Mouse (Mus musculus) intestine, postnatal 0 days (tissue): Measurements from ENCODE around the gene Srpk2. TPM values are rescaled to one million over a fixed set of nuclear protein-coding genes. Genes with fewer than 3 reads are reported as not detected.

Experiments
- ATAC-seq: fragments of 200-750 bp; cut with Nextera tagmentation; 2 replicates; pipeline ENCODE4 v1.8.0; 2017; ENCODE audit warnings: mild to moderate bottlenecking, moderate TSS enrichment, moderate library complexity
- H3K27ac ChIP-seq: fragments of 300-500 bp; sonication (generic); 2 replicates; pipeline ENCODE4 v1.5.1; 2014; ENCODE audit warnings: mild to moderate bottlenecking, low read depth, low read length, moderate library complexity
- H3K27me3 ChIP-seq: fragments of 300-500 bp; sonication (generic); replicated peaks from 2 replicates; pipeline ENCODE4 v1.6.1; 2014; ENCODE audit warnings: low read length, mixed read lengths; ENCODE audit not compliant: control insufficient read depth, insufficient read depth
- H3K36me3 ChIP-seq: fragments of 300-500 bp; sonication (generic); 2 replicates; pipeline ENCODE4 v1.6.1; 2014; ENCODE audit warnings: mild to moderate bottlenecking, moderate library complexity; ENCODE audit not compliant: control insufficient read depth, insufficient read depth
- H3K4me1 ChIP-seq: fragments of 300-500 bp; sonication (generic); replicated peaks from 2 replicates; pipeline ENCODE4 v1.6.1; 2014; ENCODE audit warnings: antibody characterized with exemption, low read length, mixed read lengths; ENCODE audit not compliant: control insufficient read depth, insufficient read depth
- H3K4me2 ChIP-seq: fragments of 300-500 bp; sonication (generic); replicated peaks from 2 replicates; pipeline ENCODE4 v1.6.1; 2014; ENCODE audit warnings: low read depth, mild to moderate bottlenecking, moderate library complexity
- H3K4me3 ChIP-seq: fragments of 300-500 bp; sonication (generic); 2 replicates; pipeline ENCODE4 v1.5.1; 2014; ENCODE audit warnings: low read depth, low read length
- H3K9ac ChIP-seq: fragments of 300-500 bp; sonication (generic); 2 replicates; pipeline ENCODE4 v1.6.1; 2014; ENCODE audit warnings: mild to moderate bottlenecking, low read depth, low read length
- H3K9me3 ChIP-seq: fragments of 300-500 bp; sonication (generic); 2 replicates; pipeline ENCODE4 v1.6.1; 2016; ENCODE audit warnings: mixed run types; ENCODE audit not compliant: control insufficient read depth
- CTCF ChIP-seq: sonication (generic); IDR thresholded peaks from 2 replicates; pipeline ENCODE4 v1.5.1; 2016; ENCODE audit warnings: low read depth, mild to moderate bottlenecking, control low read depth, antibody characterized with exemption, moderate library complexity
- WGBS: fragments of 180-500 bp; shearing (Covaris S2); extraction: QIAGEN DNeasy Blood & Tissue Kit; methylation state at CpG from one replicate; pipeline ENCODE4 v1.1.7; 2014; 5-methylcytosine and 5-hydroxymethylcytosine counted together
- polyA plus RNA-seq: library from polyadenylated mRNA; unstranded; fragments of >200 nt; fragmentation: Nextera tagmentation; extraction: Ambion mirVana; gene quantifications from 2 replicates; pipeline ENCODE4 v1.2.1, GENCODE M21; 2015

Gene Srpk2
- 21.3 and 28.5 TPM in 2 replicates for polyA plus RNA-seq

DNA sequence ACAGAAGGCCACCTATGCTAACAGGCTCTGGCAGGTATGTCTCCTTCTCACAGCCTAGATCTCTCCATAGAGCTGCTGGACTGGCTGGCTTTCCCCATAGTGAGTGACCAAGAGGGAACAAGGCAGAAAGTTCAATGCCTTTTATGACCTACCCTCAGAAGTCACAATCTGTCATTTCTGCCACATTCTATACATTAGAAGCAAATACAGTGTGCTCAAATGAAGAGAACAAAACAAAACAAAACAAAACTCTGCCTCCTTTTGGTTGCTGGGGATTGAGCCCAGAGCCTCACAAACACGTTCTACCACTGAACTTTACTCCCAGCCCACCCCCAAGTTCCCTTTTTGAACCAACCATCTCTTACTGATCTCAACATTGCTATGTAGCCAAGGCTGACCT is at the start of gene Srpk2:
Srpk2 (minus strand) TSS at position 101 of the 400 bp plus-strand sequence.
- ATAC-seq = no peak
- no peak for TF ChIP-seq CTCF
- H3K9me3 ChIP-seq = no peaks in the 10 kb centered on the region
- H3K4me2 ChIP-seq = no peak within 1 kb of the TSS
- no peaks in the 10 kb centered on the region for H3K36me3 ChIP-seq
- H3K4me1 ChIP-seq = no peaks in the 10 kb centered on the region
- H3K4me3 ChIP-seq = no peak within 1 kb of the TSS
- H3K27me3 ChIP-seq = no peaks in the 10 kb centered on the region
- H3K27ac ChIP-seq = no peak within 1 kb of the TSS
- no peak within 1 kb of the TSS for H3K9ac ChIP-seq
- 71% methylated on average over 1 of the region's 1 CpGs for WGBS

DNA sequence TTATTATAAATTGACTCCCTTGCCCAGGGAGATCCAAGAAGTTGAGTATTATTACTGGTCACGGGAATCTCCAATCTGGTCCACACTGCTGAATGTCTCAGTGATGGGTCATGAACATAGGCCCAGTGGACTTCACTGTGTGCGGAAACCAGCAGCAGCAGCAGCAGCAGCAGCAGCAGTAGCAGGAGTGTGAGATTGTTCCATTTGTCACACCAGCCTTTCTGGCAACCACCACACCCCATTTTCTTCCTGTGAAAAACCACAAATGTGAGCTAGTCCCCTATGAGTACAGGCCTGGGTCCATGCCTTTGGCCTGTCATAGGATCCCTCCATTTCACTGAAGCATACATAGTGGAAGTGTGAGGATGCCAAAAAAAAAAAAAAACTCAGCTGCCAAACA is 37.5 kb upstream of the Srpk2 start:
- H3K9ac ChIP-seq = no peak overlapping the region
- H3K4me2 ChIP-seq = no peak overlapping the region
- H3K4me3 ChIP-seq = no peak overlapping the region
- TF ChIP-seq CTCF = no peak
- no peaks in the 10 kb centered on the region for H3K4me1 ChIP-seq
- ATAC-seq = no peak
- WGBS = 91% methylated on average over 2 of the region's 2 CpGs
- H3K27me3 ChIP-seq = no peaks in the 10 kb centered on the region
- no peaks in the 10 kb centered on the region for H3K9me3 ChIP-seq
- no peak overlapping the region for H3K27ac ChIP-seq
- no peaks in the 10 kb centered on the region for H3K36me3 ChIP-seq

GRCm38 (mm10) chr5:23718881-23719328 is 34.5 kb upstream of the Srpk2 start:
- no peaks in the 10 kb centered on the region for H3K36me3 ChIP-seq
- no peaks in the 10 kb centered on the region for H3K9me3 ChIP-seq
- no peak overlapping the region for H3K4me2 ChIP-seq
- no peak overlapping the region for H3K27ac ChIP-seq
- no peak for ATAC-seq
- 70% methylated on average over 4 of the region's 4 CpGs for WGBS
- H3K9ac ChIP-seq = no peak overlapping the region
- H3K27me3 ChIP-seq = no peaks in the 10 kb centered on the region
- H3K4me3 ChIP-seq = no peak overlapping the region
- TF ChIP-seq CTCF = no peak
- H3K4me1 ChIP-seq = no peaks in the 10 kb centered on the region

DNA sequence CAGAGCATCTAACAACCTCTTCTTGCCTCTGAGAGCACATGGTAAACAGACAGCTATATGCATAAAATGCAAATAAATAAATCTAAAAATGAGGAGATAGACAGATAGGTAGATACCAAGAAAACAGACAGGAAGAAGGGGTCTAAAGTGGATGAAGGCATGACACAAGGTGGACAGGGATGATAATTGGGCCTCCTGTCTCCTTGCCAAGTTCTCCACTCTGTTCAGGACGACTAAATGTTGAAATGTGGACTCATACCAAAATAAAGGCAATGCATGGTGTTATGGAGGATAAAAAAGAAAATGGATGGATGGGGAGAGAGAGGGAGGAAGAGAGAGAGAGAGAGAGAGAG is 33.7 kb upstream of the Srpk2 start:
- H3K36me3 ChIP-seq = no peaks in the 10 kb centered on the region
- no peak overlapping the region for H3K27ac ChIP-seq
- no peaks in the 10 kb centered on the region for H3K27me3 ChIP-seq
- TF ChIP-seq CTCF = no peak
- WGBS = 69% methylated on average over 1 of the region's 1 CpGs
- no peak for ATAC-seq
- no peak overlapping the region for H3K4me3 ChIP-seq
- no peaks in the 10 kb centered on the region for H3K4me1 ChIP-seq
- no peak overlapping the region for H3K9ac ChIP-seq
- H3K9me3 ChIP-seq = no peaks in the 10 kb centered on the region
- no peak overlapping the region for H3K4me2 ChIP-seq

DNA sequence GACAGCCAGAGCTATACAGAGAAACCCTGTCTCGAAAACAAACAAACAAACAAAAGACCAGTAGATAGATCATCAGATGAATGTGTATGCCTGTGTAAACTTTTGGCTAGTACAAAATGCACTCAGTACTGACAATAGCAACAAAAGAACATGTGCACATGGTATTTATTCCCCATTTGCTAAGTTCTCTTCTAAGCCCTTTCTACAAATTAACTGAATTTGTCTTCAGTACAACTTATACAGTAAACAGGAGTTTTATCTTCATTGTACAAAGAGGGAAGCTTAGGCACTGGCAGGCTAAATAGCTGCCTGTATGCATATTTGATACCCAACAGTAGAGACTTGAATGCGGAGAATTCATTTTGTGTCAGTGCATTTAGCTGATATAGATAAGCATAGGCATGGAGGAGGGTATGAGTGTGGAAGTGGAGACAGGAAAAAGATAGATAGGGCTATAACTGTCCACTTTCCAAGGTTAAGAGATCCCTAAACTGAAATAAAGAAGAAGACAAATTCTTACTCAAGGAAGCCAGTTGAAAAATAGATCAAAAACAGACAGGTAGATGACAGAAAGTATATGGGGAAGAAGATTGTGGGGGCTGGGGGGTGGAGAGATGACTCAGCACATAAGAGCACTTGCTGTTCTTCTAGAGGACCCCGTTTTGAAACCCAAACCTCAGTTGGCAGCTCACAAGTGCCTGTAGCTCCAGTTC is 33.2 kb upstream of the Srpk2 start:
- H3K4me1 ChIP-seq = no peaks in the 10 kb centered on the region
- H3K27ac ChIP-seq = no peak overlapping the region
- no peak overlapping the region for H3K9ac ChIP-seq
- no peak for ATAC-seq
- no peak overlapping the region for H3K4me2 ChIP-seq
- H3K27me3 ChIP-seq = no peaks in the 10 kb centered on the region
- no peak for TF ChIP-seq CTCF
- H3K4me3 ChIP-seq = no peak overlapping the region
- WGBS = 74% methylated on average over 3 of the region's 3 CpGs
- H3K9me3 ChIP-seq = no peaks in the 10 kb centered on the region
- no peaks in the 10 kb centered on the region for H3K36me3 ChIP-seq

- no peak overlapping the region for H3K9ac ChIP-seq
- peaks cover 14% of the 10 kb centered on the region; the same call in 1 of the 2 replicates for H3K36me3 ChIP-seq
- H3K4me1 ChIP-seq = no peaks in the 10 kb centered on the region
- no peak overlapping the region for H3K4me2 ChIP-seq
- H3K27ac ChIP-seq = no peak overlapping the region
- 90% methylated on average over 8 of the region's 8 CpGs for WGBS
- no peak for ATAC-seq
- H3K9me3 ChIP-seq = peaks cover 6% of the 10 kb centered on the region; the same call in 1 of the 2 replicates
- H3K27me3 ChIP-seq = no peaks in the 10 kb centered on the region
- H3K4me3 ChIP-seq = no peak overlapping the region
- TF ChIP-seq CTCF = no peak
Observed at GRCm38 (mm10) chr5:23713401-23714335, 29.3 kb upstream of the Srpk2 start.
